Mouse (Mus musculus) lung, adult 18-20 months (tissue): ENCODE data around the gene Olfr222.
A peak's percentile ranks its signal among the peaks of the same experiment; 100 is the strongest.
"Not testable (repeated sequence)": the region's sequence is repeated elsewhere in the genome, so short reads cannot be mapped to it uniquely, and the experiment has no call there.

ENCODE experiments used
- DNase-seq, 2 experiments: peaks; one replicate each; pipeline ENCODE4 v3.0.0; 2022; ENCODE audit warnings: mixed read lengths in 2 of 2

Olfr222 gene

DNA sequence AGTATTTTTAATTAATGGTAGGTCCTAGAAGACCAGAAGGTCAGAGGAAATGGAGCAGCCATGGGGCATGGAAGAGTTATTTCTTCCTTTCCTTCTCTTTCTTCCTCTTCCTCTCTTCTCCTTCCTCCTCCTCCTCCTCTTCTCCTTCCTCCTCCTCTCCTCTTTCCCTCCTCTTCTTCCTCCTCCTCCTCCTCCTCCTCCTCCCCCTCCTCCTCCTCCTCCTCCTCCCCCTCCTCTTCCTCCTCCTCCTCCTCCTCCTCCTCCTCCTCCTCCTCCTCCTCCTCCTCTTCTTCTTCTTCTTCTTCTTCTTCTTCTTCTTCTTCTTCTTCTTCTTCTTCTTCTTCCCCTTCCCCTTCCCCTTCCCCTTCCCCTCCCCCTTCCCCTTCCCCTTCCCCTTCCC is at the start of gene Olfr222:
Olfr222 (minus strand) TSS at position 101 of the 400 bp plus-strand sequence.
- not testable (repeated sequence) for DNase-seq

DNA sequence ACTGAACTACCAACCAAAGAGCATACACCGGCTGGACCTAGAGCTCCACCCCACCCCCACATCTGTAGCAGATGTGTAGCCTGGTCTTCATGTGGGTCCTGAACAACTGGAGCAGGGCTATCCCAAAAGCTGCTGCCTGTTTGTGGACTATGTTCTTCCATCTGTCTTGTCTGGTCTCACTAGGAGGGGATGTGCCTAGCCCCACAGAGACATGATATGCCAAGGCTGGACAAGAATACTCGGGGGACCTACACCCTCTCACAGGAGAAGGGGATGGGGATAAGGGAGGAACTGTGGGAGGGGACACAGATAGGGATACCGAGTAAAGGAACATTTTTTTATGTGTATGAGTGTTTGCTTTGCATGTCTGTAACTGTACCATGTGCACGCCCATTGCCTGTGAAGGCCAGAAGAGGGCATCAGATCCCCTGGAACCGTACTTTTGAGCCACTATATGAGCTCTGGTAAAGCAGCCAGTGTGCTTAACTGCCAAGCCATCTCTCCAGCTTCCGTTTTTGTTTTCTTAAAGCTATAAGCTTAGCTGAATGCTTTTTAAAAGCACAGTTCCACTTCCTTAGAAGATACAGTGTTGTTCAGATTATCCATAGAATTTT is 48.1 kb upstream of the Olfr222 start:
- peak; percentile 69 to 70 for DNase-seq

DNA sequence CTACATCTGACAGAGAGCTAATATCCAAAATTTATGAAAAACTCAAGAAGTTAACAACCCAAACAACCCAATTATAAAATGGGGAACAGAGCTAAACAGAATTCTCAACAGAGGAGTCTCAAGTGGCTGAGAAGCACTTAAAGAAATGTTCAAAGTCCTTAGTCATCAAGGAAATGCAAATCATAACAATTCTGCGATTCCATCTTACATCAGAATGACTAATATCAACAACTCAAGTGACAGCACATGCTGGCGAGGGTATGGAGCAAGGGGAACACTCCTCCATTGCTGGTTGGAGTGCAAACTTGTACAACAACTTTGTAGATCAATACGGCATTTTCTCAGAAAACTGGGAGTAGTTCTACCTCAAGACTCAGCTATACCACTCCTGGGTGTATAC is 46.2 kb upstream of the Olfr222 start:
- DNase-seq, result peak in 1 of 2 experiments; percentile 40

DNA sequence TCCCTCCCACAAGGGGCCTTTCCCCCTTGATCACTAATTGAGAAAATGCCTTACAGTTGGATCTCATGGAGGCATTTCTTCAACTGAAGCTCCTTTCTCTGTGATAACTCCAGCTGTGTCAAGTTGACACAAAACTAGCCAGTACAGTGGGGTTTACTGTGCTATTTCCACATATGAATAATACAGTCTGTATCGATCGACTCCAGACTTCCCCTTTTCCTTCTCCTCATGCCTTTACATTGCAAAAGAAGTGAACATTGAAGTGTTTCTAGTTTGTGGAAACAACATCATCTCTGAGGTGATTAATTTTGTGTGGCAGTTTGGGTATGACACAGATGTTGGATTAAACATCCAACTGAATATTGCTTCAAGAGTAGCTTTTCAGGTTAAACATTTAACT is 41.0 kb upstream of the Olfr222 start:
- DNase-seq, result not testable (repeated sequence)

DNA sequence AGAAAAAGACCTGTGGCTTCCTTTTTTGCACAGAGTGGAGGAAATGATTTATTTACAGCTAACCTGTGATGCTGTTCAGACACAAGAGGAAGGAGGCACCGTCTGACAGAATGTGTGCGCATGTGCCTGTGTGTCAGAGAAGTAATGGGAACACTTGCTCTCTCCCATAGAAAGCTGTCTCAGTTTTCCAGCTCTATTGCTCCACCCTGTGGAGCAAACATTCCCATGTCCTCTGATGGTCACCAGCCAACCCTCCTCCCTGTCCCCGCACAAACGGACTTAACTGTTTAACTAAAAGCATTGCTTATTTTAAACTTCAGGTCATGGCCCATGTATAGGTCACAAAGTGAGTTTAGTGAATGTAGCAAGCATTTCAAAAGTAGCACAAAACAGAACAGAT is 38.1 kb upstream of the Olfr222 start:
- peak; percentile 44 to 56 for DNase-seq

DNA sequence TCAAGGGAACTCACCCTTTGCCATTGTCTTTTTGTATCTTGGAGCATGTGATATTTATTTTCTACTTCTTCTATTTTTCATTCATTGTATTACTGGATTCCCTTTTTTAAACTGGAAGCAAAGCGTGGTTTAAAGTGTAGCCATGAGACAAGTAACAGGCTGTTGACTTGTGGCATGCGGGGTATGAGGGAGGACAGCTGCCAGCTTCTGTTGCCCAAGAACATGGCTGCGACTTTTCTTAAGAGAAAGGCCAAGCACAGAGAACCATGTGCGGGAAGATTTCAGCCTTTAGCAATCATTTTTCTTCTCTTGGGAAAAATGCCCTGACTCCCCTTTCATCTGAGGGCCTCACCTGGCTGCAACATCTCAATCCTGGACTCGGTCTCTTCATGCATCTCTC is 35.6 kb upstream of the Olfr222 start:
- DNase-seq, result peak in 1 of 2 experiments; percentile 24

DNA sequence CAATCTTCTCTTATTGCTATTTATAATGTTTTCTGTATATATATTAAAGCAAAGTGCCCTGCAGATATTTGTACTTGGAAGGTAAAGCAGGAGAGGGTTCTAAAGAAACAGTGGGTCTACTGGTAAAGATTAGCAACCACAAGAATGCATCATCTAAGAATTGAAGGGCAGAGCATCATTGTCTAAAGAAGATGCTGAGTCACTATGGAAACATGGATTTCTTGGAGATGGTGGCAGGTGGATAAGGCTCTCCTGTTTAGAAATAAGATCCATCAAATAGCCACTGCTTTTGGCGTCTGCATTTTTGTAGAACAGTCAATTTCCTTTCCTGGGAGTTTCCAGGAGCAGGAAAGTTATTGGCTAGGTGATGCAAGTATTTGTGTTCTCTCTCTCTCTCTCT is 26.3 kb upstream of the Olfr222 start:
- no peak for DNase-seq

DNA sequence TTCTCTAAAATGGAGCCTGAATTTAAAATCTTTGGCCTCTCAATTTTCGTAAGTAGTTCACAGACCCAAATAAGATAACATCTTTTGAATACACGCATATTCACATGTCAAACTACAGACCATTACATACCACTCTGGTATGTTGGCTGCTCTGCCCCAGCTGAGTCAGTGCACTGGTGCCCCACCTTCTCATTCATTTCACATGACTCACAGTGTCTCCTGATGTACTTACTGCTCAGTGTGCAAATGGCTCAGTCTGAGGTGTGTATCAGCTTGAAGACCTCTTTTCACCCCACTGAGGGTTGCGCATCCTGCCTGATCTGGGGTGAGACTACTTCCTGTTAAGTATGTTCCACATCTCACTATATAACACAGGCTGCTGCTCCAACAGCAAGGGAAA is 24.8 kb upstream of the Olfr222 start:
- peak in 1 of 2 experiments; percentile 27 for DNase-seq

DNA sequence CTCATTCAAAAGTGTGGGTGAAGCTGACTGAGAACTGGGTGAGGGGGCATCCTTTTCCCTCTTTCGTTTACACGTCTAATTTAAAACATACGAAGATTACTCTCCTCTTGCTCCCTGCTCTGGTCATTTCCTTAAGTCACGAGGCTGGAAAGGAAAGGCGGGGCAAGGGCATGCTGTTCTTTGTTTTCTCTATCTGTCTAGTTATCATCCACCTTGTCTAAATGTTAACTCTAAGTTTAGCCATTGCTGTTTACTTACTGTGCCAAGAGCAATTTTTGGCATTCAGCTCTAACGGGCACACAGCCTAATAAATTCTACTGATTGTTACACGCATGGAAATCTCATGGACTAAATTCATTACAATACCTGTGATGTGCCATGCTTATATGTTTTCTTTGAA is 23.2 kb upstream of the Olfr222 start:
- no peak for DNase-seq

DNA sequence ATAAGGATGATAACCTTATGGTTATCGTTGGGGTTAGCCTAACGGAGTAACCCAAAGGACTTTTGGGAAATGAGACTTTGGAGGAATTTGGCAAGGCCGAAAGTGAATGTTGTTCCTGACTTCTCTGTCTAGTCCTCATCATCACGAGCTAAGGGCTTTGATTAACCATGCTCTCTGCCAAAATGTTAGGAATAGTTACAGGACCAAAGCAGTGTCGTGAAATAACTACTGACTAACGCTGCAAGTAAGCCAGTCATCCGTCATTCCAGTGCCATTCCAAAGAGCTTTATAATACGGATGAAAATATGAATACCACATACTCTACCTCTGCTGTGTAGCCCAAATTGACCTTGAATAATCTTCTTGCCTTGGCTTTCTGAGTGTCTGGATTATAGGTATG is 20.9 kb upstream of the Olfr222 start:
- DNase-seq, result no peak

DNA sequence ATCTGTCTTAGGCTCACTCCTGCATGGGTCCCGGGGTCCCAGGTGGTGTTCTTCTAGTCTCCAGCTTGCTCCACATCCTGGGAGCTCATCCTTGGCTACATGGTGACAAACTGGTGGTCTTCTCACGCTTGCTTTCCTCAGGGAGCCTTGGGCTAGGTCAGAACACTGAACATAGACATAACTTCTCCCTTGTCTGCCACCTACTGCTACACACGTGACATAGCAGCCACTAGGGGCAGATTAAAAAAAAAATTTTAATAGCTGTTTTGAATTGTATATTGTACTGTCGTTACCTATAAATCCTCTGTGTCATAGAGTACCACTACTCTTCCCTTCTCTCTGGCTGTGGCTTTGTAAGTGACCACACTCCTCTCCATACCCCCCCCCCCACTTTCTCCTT is 20.1 kb upstream of the Olfr222 start:
- no peak for DNase-seq

DNA sequence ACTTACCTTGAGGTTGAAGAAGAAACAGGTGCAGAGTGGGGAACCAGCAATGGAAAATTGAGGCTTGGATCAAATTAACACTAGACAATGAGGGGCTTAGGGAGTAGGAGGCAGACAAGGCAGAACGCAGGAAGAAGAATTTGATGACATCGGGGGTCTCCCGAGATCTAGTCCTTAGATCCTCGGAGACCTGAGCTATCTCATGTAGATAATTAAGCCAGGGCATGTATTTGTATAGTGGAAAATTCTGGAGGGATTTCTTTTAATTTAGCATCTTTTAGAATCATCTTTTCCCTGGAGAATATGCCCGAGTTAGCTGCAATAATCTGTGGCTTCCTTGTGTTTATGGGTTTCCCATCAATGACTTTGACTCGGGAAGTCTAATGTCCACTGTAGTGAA is 17.2 kb upstream of the Olfr222 start, which contains the start of gene Olfr223:
Olfr223 (minus strand) TSS at position 101 of the 400 bp plus-strand sequence.
- no peak for DNase-seq

DNA sequence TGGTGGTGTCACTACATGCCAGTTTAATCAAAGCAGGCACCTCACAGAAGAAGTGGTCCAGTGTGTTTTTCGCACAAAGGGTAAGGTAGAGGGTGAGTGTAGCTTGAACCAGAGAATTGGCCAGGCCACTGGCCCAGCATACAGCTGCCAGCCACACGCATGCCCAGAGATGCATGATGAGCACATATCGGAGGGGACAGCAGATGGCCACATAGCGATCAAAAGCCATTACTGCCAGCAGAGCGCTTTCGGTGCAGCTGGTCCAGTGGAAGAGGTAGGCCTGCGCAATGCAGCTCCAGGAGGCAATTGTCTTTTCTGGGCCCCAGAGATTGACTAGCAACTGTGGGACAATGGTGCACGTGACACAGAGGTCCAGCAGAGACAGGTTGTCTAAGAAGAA is 13.5 kb upstream of the Olfr222 start:
- DNase-seq, result no peak

DNA sequence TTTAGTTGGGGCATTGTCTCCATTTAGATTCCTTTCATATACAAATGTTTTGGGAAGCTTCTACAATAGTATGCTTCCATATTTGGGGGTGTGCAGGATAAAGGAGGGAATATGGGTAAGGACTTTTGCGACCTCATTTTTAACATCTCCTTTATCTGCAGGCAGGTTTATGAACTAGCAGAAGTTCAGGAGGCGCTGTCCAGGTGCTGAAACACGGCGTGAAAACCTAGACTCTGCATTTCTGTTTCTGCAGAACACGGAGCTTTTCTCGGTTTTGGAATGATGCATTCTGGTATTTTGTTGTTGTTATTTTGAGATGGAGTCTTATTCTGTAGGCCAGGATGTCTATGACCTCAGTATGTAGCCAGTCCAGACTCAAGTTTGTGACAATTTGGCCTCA is 8.5 kb upstream of the Olfr222 start:
- DNase-seq, result no peak

DNA sequence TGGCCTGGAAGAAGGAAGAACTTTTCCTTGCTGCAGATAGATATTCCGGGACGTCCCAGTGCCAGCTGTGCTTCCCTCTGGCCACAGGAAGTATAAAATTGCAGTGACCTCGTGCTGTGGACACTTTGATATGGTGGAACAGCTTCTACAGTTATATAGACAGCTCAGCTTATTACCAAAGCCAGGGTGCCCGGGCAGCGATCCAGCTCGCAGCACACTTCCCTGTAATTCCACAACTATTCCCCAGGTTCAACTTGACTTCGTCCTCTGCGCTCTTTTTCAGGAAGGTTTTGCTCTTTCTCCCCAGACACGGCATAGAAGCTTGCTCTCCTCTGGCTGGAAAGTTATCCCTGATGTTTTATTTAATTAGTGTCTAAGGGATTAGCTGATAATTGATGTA is 309 bp downstream of the Olfr222 start:
- DNase-seq, result no peak

DNA sequence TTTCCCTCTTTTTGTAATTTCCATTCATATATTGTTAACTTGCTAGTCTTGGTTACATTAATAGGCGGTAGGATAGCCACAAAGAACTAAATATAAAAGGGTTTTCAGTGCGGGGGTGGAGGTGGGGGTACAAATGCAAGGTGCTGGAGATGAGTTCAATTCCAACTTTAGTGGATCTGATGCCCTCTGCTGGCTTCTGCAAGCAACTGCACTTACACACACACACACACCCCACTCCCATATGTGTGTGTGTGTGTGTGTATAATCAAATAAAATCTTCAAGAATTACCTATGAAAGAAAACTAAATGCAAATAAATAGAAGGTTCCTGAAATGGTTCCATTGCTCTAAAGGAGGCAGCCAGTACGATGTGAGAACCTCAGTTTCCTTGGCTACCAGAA is 6.7 kb downstream of the Olfr222 start:
- no peak for DNase-seq

DNA sequence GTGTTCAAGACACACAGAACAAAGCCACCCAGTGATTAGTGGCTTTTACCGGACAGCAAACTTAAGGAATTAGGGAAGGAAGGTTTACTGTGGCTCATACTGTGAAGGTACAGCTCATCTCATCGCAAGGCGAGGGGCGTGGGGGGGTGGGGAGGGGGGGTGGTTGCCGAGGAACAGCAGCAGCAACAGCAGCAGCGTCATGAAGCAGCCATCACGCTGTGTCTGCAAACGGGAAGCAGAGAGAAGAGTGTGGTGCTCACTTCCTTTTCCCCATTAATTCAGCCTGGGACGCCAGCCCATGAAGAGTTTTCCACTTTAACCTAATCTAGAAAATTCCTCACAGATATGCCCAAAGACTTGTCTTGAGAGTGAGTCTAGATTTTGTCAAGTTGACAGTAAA is 13.2 kb downstream of the Olfr222 start:
- DNase-seq, result no peak

DNA sequence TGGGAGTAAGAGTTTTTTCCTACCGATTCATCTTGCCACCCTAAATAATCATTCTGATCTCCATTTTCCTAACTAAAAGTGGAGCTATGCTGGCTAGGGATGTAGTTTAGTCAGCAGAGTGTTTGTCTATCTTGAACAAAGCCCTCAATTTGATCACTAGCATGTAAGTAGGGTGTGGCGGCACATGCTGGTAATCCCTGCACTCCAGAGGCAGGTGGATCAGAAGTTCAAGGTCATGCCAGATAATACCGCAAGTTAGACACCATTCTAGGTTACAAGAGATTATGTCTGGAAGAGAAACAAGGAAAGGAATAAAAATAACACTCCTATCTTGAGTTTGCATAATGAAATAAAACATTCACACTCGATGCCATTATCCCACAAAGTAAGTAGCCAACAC is 13.7 kb downstream of the Olfr222 start:
- DNase-seq, result no peak

DNA sequence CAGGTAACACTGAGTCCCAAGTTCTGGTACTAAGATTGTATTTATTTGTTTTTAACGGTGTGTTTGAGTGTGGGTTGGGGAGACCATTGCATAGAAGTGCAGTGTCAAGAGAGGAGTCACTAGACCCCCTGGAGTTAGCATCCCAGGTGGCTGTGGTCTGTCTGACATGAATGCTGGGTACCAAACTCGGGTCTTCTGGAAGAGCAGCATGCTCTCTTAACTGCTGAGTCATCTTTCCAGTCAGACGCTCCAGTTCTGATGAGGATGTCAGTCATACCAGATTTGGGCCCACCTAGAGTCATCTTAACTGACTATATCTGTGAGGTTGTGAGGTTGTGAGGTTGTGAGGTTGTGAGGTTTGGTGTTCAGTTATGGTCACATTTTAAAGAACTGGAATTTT is 15.1 kb downstream of the Olfr222 start:
- DNase-seq, result no peak

DNA sequence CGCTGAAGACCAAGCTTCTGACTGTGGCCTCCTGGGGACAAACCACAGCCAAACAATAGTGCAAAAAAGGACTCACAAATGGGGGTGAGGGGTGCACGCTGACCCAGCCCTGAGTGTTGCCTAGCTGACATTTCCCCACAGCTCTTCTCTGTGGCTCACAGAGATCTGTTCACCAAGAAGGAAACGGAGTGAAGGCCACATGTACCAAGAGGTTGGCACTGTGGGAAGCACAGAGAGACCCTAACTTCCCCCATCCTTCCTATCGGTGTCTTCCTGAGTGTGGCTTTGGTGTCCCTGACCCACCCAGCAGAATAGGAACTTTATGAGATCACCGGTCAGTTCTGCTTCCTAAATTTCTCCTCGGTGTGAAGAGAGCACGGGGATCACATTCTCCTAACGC is 21.5 kb downstream of the Olfr222 start:
- DNase-seq, result no peak

DNA sequence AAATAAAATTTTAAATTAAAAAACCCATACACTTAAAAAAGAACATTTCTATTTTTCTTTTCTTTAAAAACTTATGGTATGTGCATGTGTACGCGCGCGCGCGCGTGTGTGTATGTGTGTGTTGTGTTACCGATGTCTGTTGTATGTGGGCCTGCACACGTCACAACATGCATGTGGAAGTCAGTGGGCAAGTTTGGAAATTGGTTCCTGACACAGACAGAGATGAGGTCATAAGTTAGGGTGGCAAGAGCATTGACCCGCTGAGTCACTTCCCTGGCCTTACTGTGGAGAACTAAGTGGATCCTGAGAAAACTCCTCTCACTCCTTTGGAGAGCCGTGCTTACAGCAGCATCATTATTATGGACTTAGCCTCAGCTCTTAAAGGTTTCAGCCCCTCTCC is 21.9 kb downstream of the Olfr222 start:
- no peak for DNase-seq

DNA sequence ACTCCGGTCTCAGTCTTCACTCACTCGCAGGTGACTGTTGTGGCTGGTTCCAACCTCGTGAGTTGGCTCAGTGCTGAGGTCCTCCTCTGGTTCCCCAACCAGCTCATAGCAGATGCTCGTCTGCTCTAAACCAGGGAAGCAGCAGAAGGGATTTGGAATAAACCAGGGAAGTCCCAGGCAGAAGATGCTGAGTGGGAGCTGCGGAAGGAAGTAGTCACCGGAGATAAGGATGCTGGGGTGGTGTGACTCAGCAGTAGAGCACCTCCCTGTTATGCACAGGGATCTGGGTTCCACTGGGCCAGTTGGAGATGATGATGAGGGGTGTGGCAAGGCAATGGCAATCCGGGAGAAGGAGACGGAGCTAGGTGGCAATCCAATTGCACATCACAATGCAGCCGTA is 32.0 kb downstream of the Olfr222 start:
- no peak for DNase-seq

DNA sequence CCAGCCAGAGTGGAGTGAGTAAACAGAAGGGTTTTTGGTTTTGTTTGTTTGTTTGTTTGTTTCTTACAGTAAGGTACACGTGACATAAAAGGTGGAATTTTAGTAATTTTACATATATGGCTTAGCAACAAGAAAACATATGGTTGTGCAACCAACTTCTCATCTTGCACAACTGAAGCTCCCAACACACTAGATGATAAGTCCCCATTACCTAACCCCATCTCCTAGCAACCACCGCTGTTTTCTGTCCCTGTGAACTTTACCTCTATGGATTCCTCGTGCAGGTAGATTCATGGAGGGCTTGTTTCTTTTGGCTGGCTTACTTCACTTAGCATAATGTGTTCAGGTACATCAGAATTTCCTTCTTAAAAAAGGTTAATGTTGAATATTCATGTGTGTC is 32.7 kb downstream of the Olfr222 start:
- DNase-seq, result peak in 1 of 2 experiments; percentile 36

DNA sequence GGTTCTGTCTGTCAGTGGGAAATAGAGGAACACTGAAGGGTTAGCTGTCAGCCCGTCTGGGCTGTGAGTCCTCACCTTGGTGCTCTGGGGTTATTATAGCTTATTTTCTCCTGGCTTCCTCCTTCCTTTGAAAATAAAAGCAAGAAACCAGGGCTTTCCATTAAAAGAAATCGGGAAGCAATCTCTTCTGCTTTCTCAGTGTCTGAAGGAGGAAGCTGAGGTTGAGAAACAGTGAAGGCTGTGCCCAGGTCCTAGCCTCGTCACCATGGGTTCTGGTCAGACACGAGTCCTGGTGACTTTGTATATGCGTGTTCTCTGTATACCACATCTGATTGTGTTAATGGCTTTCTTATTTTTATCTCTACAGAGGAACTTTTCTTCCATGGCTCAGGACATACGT is 33.6 kb downstream of the Olfr222 start:
- peak in 1 of 2 experiments; percentile 32 for DNase-seq

DNA sequence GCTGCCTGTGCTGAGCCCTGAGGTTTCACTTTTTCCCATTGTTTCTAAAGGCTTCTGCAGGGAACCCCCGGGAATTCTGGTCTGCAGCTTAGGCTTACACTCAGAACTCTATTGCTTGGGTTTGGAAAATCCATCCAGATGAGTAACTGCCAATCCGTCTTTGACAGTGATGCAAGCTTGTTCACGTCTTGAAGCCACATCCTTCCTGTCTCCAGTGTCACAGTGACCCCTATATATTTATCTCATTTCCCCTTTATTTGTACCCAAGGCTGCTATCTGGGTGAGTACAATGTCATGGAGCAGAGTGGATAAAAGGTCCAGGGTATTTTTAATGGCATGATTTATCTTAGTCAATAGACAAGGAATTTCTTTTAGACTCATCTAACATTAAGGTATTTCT is 34.7 kb downstream of the Olfr222 start, which contains the start of gene Nlrp3:
Nlrp3 (plus strand) TSS at position 245 of the 400 bp plus-strand sequence.
- no peak for DNase-seq
